Mouse (Mus musculus) left cerebral cortex, postnatal 25 days (tissue): ENCODE measurements around the gene Fbl. TPM values are rescaled to one million over a fixed set of nuclear protein-coding genes. Genes with fewer than 3 reads are reported as not detected.

ENCODE experiments used
- total RNA-seq, 2 experiments: library from RNA; stranded (reverse); gene quantifications; 2 replicates each; pipeline ENCODE4 v1.2.3; 2021

The Fbl gene
- total RNA-seq, 2 experiments from 2014 or later: 51.5 to 55.3 TPM

Other genes with a start within 250 kb of the Fbl start
- 10 to 100 TPM; 15.9 to 18.1 TPM for gene Zfp974, start 240.2 kb upstream of the Fbl start, total RNA-seq
- 10 to 100 TPM; 21.0 to 21.1 TPM for gene Zfp780b, start 190.5 kb upstream of the Fbl start, total RNA-seq
- gene Zfp850, start 155.6 kb upstream of the Fbl start, total RNA-seq: 1 to 10 TPM; 5.9 to 6.4 TPM
- 100 to 1,000 TPM; 124 to 130 TPM for gene Psmc4, start 119.6 kb upstream of the Fbl start, total RNA-seq
- gene Fcgbp, start 98.5 kb upstream of the Fbl start, total RNA-seq: under 1 TPM; 0.25 to 0.44 TPM
- gene 9530053A07Rik, start 40.2 kb upstream of the Fbl start, total RNA-seq: under 1 TPM in 1 of 2 experiments, not detected in 1; 0.09 TPM
- 10 to 100 TPM; 44.2 to 47.0 TPM for gene Dyrk1b, start 9.8 kb downstream of the Fbl start, total RNA-seq
- gene Eid2, start 98.2 kb downstream of the Fbl start, total RNA-seq: 10 to 100 TPM; 58.4 to 61.2 TPM
- 10 to 100 TPM; 32.5 to 34.3 TPM for gene Eid2b, start 108.0 kb downstream of the Fbl start, total RNA-seq
- gene Selenov, start 121.5 kb downstream of the Fbl start, total RNA-seq: 1 to 10 TPM in 1 of 2 experiments, under 1 TPM in 1; 0.25 to 1.7 TPM
- gene Dll3, start 132.5 kb downstream of the Fbl start, total RNA-seq: 1 to 10 TPM; 1.4 to 2.0 TPM
- gene Timm50, start 142.4 kb downstream of the Fbl start, total RNA-seq: 10 to 100 TPM; 39.0 to 40.8 TPM
- gene Supt5, start 169.0 kb downstream of the Fbl start, total RNA-seq: 100 to 1,000 TPM; 113 to 119 TPM
- 100 to 1,000 TPM; 438 to 443 TPM for gene Rps16, start 180.9 kb downstream of the Fbl start, total RNA-seq
- gene Plekhg2, start 202.9 kb downstream of the Fbl start, total RNA-seq: 1 to 10 TPM; 5.0 to 6.7 TPM
- gene Zfp36, start 210.5 kb downstream of the Fbl start, total RNA-seq: 1 to 10 TPM; 2.2 to 2.9 TPM
- gene Med29, start 223.0 kb downstream of the Fbl start, total RNA-seq: 10 to 100 TPM; 19.0 to 22.2 TPM
- gene Paf1, start 223.2 kb downstream of the Fbl start, total RNA-seq: 10 to 100 TPM; 62.4 to 64.0 TPM